Comparison of ENCODE assay signal across 8 mouse cellular contexts in the genomic region with DNA sequence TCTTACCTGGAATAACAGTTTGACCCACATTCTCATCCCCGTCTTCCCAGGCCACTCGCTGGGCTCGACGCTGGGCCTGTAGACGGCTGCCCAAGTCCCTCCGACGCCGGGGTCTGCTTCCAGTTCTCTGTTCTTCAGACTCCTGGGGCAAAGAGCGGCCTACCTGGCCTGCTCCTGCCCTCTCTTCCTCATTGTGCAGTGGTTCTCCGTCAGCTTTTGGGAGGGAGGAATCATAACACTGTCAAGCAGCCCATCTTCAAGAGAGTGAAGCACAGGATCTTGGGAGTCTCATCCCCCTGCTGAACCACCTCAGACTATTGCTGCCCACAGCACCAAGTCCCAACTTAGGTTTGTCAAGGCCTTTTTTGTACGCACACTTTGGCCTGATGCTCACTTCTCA. TPM values are rescaled to one million over a fixed set of nuclear protein-coding genes. Genes with fewer than 3 reads are reported as not detected.
DNase-seq lines count a peak whose midpoint lies in the region; ATAC-seq and TF ChIP-seq lines count a peak whose summit lies in the region.

No protein-coding gene starts in this region.

- H3K4me2 ChIP-seq in heart, embryonic 14.5 days (ENCODE audit: low read length) = peak overlapping the region; percentile 85
- peak overlapping the region; percentile 70 for H3K4me2 ChIP-seq in hindbrain, embryonic 12.5 days (replicated peaks)
- peak overlapping the region; percentile 48 for H3K4me2 ChIP-seq in midbrain, embryonic 11.5 days

- no peak overlapping the region; a peak in 1 of 4 replicates for H3K27ac ChIP-seq in heart, embryonic 14.5 days (replicated peaks in 1 of 2; ENCODE audit: control insufficient read depth in 1 of 2, insufficient read depth in 1 of 2, low read depth in 2 of 2, low read length in 2 of 2)
- no peak overlapping the region for H3K27ac ChIP-seq in heart, adult 2 months
- no peak overlapping the region for H3K27ac ChIP-seq in bone marrow macrophage, adult 2 months (ENCODE audit: insufficient read depth, low read depth, low read length)
- H3K27ac ChIP-seq in hindbrain, embryonic 12.5 days = no peak overlapping the region
- no peak overlapping the region for H3K27ac ChIP-seq in midbrain, embryonic 11.5 days (ENCODE audit: low read depth, low read length)

- no peak for TF ChIP-seq POLR2A in heart, adult 2 months (IDR thresholded peaks at IDR 0.05; ENCODE audit: insufficient read depth, low read depth, low read length)
- TF ChIP-seq POLR2A in bone marrow macrophage, adult 2 months (IDR thresholded peaks at IDR 0.05; ENCODE audit: borderline replicate concordance, low read depth, low read length) = no peak

- peaks cover 7 to 18% of the 10 kb centered on the region in 2 experiments for H3K4me1 ChIP-seq in heart, embryonic 14.5 days (ENCODE audit: control insufficient read depth in 2 of 2, insufficient read depth in 2 of 2, low read length in 2 of 2)
- H3K4me1 ChIP-seq in heart, adult 2 months (ENCODE audit: control insufficient read depth, insufficient read depth, low read length) = peaks cover 13% of the 10 kb centered on the region
- H3K4me1 ChIP-seq in bone marrow macrophage, adult 2 months (ENCODE audit: control insufficient read depth, insufficient read depth, low read length) = peaks cover 12% of the 10 kb centered on the region
- H3K4me1 ChIP-seq in hindbrain, embryonic 12.5 days = peaks cover 22% of the 10 kb centered on the region
- peaks cover 15% of the 10 kb centered on the region for H3K4me1 ChIP-seq in midbrain, embryonic 11.5 days (ENCODE audit: control insufficient read depth, insufficient read depth, low read length)

- ATAC-seq in heart, embryonic 14.5 days (ENCODE audit: insufficient number of reproducible peaks, insufficient read depth, low FRiP score, low read depth) = no peak
- no peak for ATAC-seq in hindbrain, embryonic 12.5 days (ENCODE audit: low FRiP score)
- ATAC-seq in midbrain, embryonic 11.5 days (ENCODE audit: low FRiP score) = no peak

- no peak for TF ChIP-seq EP300 in heart, adult 2 months (IDR thresholded peaks at IDR 0.05; ENCODE audit: insufficient read depth, low read depth, low read length)

- H3K4me3 ChIP-seq in heart, embryonic 14.5 days (ENCODE audit: control insufficient read depth in 1 of 2, insufficient read depth in 1 of 2, low read depth in 1 of 2, low read length in 2 of 2) = peak overlapping the region; percentile 62 to 81; a peak in 3 of 4 replicates
- H3K4me3 ChIP-seq in heart, adult 2 months = no peak overlapping the region; the same call in 1 of the 2 replicates
- peak overlapping the region; percentile 84 for H3K4me3 ChIP-seq in bone marrow macrophage, adult 2 months (ENCODE audit: insufficient read depth, low read length)
- H3K4me3 ChIP-seq in hindbrain, embryonic 12.5 days = peak overlapping the region; percentile 55; the same call in 1 of the 2 replicates
- no peak overlapping the region for H3K4me3 ChIP-seq in midbrain, embryonic 11.5 days (ENCODE audit: low read depth, low read length)

- H3K27me3 ChIP-seq in heart, embryonic 14.5 days (ENCODE audit: control insufficient read depth, insufficient read depth, low read length) = no peaks in the 10 kb centered on the region
- H3K27me3 ChIP-seq in heart, adult 2 months (ENCODE audit: control insufficient read depth, insufficient read depth, low read length) = no peaks in the 10 kb centered on the region
- H3K27me3 ChIP-seq in hindbrain, embryonic 12.5 days = no peaks in the 10 kb centered on the region
- no peaks in the 10 kb centered on the region for H3K27me3 ChIP-seq in midbrain, embryonic 11.5 days (ENCODE audit: control insufficient read depth, insufficient read depth, low read length)

- DNase-seq in heart, adult 2 months = no peak
- peak; percentile 31 for DNase-seq in midbrain, embryonic 11.5 days (ENCODE audit: low spot score, missing footprints)
- no peak for DNase-seq in left cerebral cortex, adult 9 months (ENCODE audit: low spot score in 2 of 2)
- DNase-seq in left cerebral cortex, adult 18-20 months (ENCODE audit: low spot score in 2 of 2) = no peak
- no peak for DNase-seq in spleen, adult 18-20 months

- H3K36me3 ChIP-seq in heart, embryonic 14.5 days (ENCODE audit: control insufficient read depth, insufficient read depth, low read length) = peaks cover 47% of the 10 kb centered on the region
- no peaks in the 10 kb centered on the region for H3K36me3 ChIP-seq in heart, adult 2 months (ENCODE audit: control insufficient read depth, insufficient read depth, low read length)
- peaks cover 28% of the 10 kb centered on the region for H3K36me3 ChIP-seq in hindbrain, embryonic 12.5 days
- peaks cover 4% of the 10 kb centered on the region; the same call in 1 of the 2 replicates for H3K36me3 ChIP-seq in midbrain, embryonic 11.5 days (ENCODE audit: control insufficient read depth, insufficient read depth, low read length)

- no peaks in the 10 kb centered on the region; the same call in none of the 2 replicates for H3K79me2 ChIP-seq in heart, adult 2 months (replicated peaks; ENCODE audit: control insufficient read depth, insufficient read depth, low read length)

- no peaks in the 10 kb centered on the region for H3K9me3 ChIP-seq in heart, embryonic 14.5 days (ENCODE audit: control insufficient read depth, low read length)
- H3K9me3 ChIP-seq in hindbrain, embryonic 12.5 days (replicated peaks) = no peaks in the 10 kb centered on the region
- H3K9me3 ChIP-seq in midbrain, embryonic 11.5 days (ENCODE audit: control insufficient read depth, low read length) = no peaks in the 10 kb centered on the region

- TF ChIP-seq CTCF in heart, adult 2 months (IDR thresholded peaks at IDR 0.05) = no peak
- no peak for TF ChIP-seq CTCF in bone marrow macrophage, adult 2 months (IDR thresholded peaks at IDR 0.05; ENCODE audit: low read depth, low read length)

- intact Hi-C loops in heart, adult 2 months (cut with DNase I) = loop anchor here (10.0 kb wide), 1 partner anchor 239 kb away; a partner anchor contains a TSS

- H3K9ac ChIP-seq in heart, embryonic 14.5 days (ENCODE audit: low read length) = peak overlapping the region; percentile 92
- H3K9ac ChIP-seq in heart, adult 2 months (ENCODE audit: low read depth, low read length) = no peak overlapping the region
- H3K9ac ChIP-seq in hindbrain, embryonic 12.5 days = peak overlapping the region; percentile 79
- H3K9ac ChIP-seq in midbrain, embryonic 11.5 days (ENCODE audit: low read length) = peak overlapping the region; percentile 86

- 88% methylated on average over 11 of the region's 11 CpGs for WGBS in heart, embryonic 14.5 days
- WGBS in heart, adult 2 months = 89% methylated on average over 11 of the region's 11 CpGs
- 90% methylated on average over 11 of the region's 11 CpGs for WGBS in hindbrain, embryonic 12.5 days
- 89% methylated on average over 11 of the region's 11 CpGs for WGBS in midbrain, embryonic 11.5 days

RNA-seq across cellular contexts. Expression of a gene that starts 1.1 kb away (rescaled TPM):
- 41.2 and 44.8 TPM in 2 replicates for polyA plus RNA-seq in heart, embryonic 14.5 days (2014; fragmentation: Nextera tagmentation; extraction: Ambion mirVana)
- 10 to 100 TPM; 71.1 to 96.0 TPM for total RNA-seq in heart, adult 2 months (2021)
- polyA plus RNA-seq in heart, adult 2 months (2012; rRNA removed) = 35.2 and 47.0 TPM in 2 replicates
- 115 and 134 TPM in 2 replicates for polyA plus RNA-seq in bone marrow macrophage, adult 2 months (2012; ENCODE audit: insufficient read depth, insufficient read length, missing spikeins)
- 58.0 and 63.5 TPM in 2 replicates for polyA plus RNA-seq in hindbrain, embryonic 12.5 days (2016; fragmentation: Nextera tagmentation; extraction: Ambion mirVana)
- 37.6 and 46.7 TPM in 2 replicates for polyA plus RNA-seq in midbrain, embryonic 11.5 days (2014; fragmentation: Nextera tagmentation; extraction: Ambion mirVana)
- total RNA-seq in left cerebral cortex, adult 18-20 months (2021) = 100 to 1,000 TPM; 102 to 109 TPM

RNA-seq across cellular contexts. Expression of a gene that starts 4.1 kb away (rescaled TPM):
- polyA plus RNA-seq in heart, embryonic 14.5 days (2014; fragmentation: Nextera tagmentation; extraction: Ambion mirVana) = 71.5 and 77.0 TPM in 2 replicates
- total RNA-seq in heart, adult 2 months (2021) = 10 to 100 TPM; 14.9 to 16.8 TPM
- polyA plus RNA-seq in heart, adult 2 months (2012; rRNA removed) = 24.0 and 31.6 TPM in 2 replicates
- 22.7 and 23.7 TPM in 2 replicates for polyA plus RNA-seq in bone marrow macrophage, adult 2 months (2012; ENCODE audit: insufficient read depth, insufficient read length, missing spikeins)
- 130 and 133 TPM in 2 replicates for polyA plus RNA-seq in hindbrain, embryonic 12.5 days (2016; fragmentation: Nextera tagmentation; extraction: Ambion mirVana)
- polyA plus RNA-seq in midbrain, embryonic 11.5 days (2014; fragmentation: Nextera tagmentation; extraction: Ambion mirVana) = 144 and 156 TPM in 2 replicates
- 10 to 100 TPM; 34.9 to 38.2 TPM for total RNA-seq in left cerebral cortex, adult 18-20 months (2021)

RNA-seq across cellular contexts. Expression of a gene that starts 20.7 kb away (rescaled TPM):
- 0.35 and 0.80 TPM in 2 replicates for polyA plus RNA-seq in heart, embryonic 14.5 days (2014; fragmentation: Nextera tagmentation; extraction: Ambion mirVana)
- total RNA-seq in heart, adult 2 months (2021) = 1 to 10 TPM; 4.9 to 5.1 TPM
- polyA plus RNA-seq in heart, adult 2 months (2012; rRNA removed) = 5.8 and 7.2 TPM in 2 replicates
- 2.8 and 3.3 TPM in 2 replicates for polyA plus RNA-seq in bone marrow macrophage, adult 2 months (2012; ENCODE audit: insufficient read depth, insufficient read length, missing spikeins)
- 8.4 TPM in 2 replicates for polyA plus RNA-seq in hindbrain, embryonic 12.5 days (2016; fragmentation: Nextera tagmentation; extraction: Ambion mirVana)
- 1.1 and 1.4 TPM in 2 replicates for polyA plus RNA-seq in midbrain, embryonic 11.5 days (2014; fragmentation: Nextera tagmentation; extraction: Ambion mirVana)
- total RNA-seq in left cerebral cortex, adult 18-20 months (2021) = 100 to 1,000 TPM; 193 to 229 TPM

RNA-seq across cellular contexts. Expression of a gene that starts 33.5 kb away (rescaled TPM):
- 6.9 and 7.5 TPM in 2 replicates for polyA plus RNA-seq in heart, embryonic 14.5 days (2014; fragmentation: Nextera tagmentation; extraction: Ambion mirVana)
- 1 to 10 TPM; 3.9 to 5.2 TPM for total RNA-seq in heart, adult 2 months (2021)
- polyA plus RNA-seq in heart, adult 2 months (2012; rRNA removed) = 5.0 and 5.6 TPM in 2 replicates
- polyA plus RNA-seq in bone marrow macrophage, adult 2 months (2012; ENCODE audit: insufficient read depth, insufficient read length, missing spikeins) = 5.0 and 6.1 TPM in 2 replicates
- polyA plus RNA-seq in hindbrain, embryonic 12.5 days (2016; fragmentation: Nextera tagmentation; extraction: Ambion mirVana) = 13.9 and 14.3 TPM in 2 replicates
- polyA plus RNA-seq in midbrain, embryonic 11.5 days (2014; fragmentation: Nextera tagmentation; extraction: Ambion mirVana) = 16.6 and 18.4 TPM in 2 replicates
- 10 to 100 TPM in 1 of 2 experiments, 1 to 10 TPM in 1; 8.2 to 10.7 TPM for total RNA-seq in left cerebral cortex, adult 18-20 months (2021)

RNA-seq across cellular contexts. Expression of a gene that starts 33.5 kb away (rescaled TPM):
- 14.9 and 15.1 TPM in 2 replicates for polyA plus RNA-seq in heart, embryonic 14.5 days (2014; fragmentation: Nextera tagmentation; extraction: Ambion mirVana)
- total RNA-seq in heart, adult 2 months (2021) = 1 to 10 TPM; 7.5 to 9.0 TPM
- 2.2 and 5.1 TPM in 2 replicates for polyA plus RNA-seq in heart, adult 2 months (2012; rRNA removed)
- polyA plus RNA-seq in bone marrow macrophage, adult 2 months (2012; ENCODE audit: insufficient read depth, insufficient read length, missing spikeins) = 4.4 and 6.1 TPM in 2 replicates
- polyA plus RNA-seq in hindbrain, embryonic 12.5 days (2016; fragmentation: Nextera tagmentation; extraction: Ambion mirVana) = 16.9 and 17.1 TPM in 2 replicates
- 19.7 and 23.3 TPM in 2 replicates for polyA plus RNA-seq in midbrain, embryonic 11.5 days (2014; fragmentation: Nextera tagmentation; extraction: Ambion mirVana)
- 10 to 100 TPM in 1 of 2 experiments, 1 to 10 TPM in 1; 7.8 to 13.4 TPM for total RNA-seq in left cerebral cortex, adult 18-20 months (2021)

Comparison
In these comparisons a context has a peak if more than half of its experiments do, and no peak if none do; other contexts are left out.
1. H3K4me3 ChIP-seq: peak in heart, embryonic 14.5 days (2 of 2), bone marrow macrophage, adult 2 months (single experiment) and hindbrain, embryonic 12.5 days (single experiment); none in heart, adult 2 months (single experiment) and midbrain, embryonic 11.5 days (single experiment).
2. Peak in every context shown above with its lines, with median percentiles within 50 percentile points of each other: H3K4me2 ChIP-seq.